Mouse (Mus musculus) testis, adult 2 months (tissue): ENCODE results near the gene Fez1.

Experiments used
- CTCF ChIP-seq: fragments of 200-500 bp; IDR thresholded peaks from 2 replicates; pipeline ENCODE4 v1.5.1; 2012; ENCODE audit warnings: low read depth, mild to moderate bottlenecking, inconsistent platforms, low read length, moderate library complexity; ENCODE audit not compliant: control insufficient read depth, insufficient read depth, insufficient replicate concordance
- POLR2A ChIP-seq: fragments of 200-500 bp; IDR thresholded peaks from 2 replicates; pipeline ENCODE4 v1.6.1; 2012; ENCODE audit warnings: low read depth, mild to moderate bottlenecking, inconsistent platforms, low read length, moderate library complexity; ENCODE audit not compliant: control insufficient read depth

DNA sequence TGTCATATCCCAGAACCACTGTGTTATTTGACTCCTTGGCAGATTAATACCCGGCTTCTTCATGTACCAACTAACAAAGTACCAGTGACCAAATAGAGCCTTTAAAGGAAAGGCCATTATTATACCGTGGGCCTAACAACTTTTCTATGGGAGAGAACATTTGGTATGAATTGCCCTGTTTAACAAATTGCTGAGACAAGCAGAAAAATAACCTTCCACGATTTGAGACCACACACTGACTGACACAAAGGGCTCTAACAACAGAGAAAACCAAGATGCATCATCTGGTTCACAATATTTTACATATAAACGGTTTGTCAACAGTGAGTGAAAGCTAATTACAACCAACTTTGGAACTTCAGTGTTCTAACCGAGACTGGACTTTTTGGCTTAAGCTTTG lies 25.4 kb upstream of the Fez1 start:
- TF ChIP-seq POLR2A (no peak), CTCF (no peak)
